Mouse (Mus musculus) kidney, embryonic 14.5 days (tissue): ENCODE results near the gene Gm49394. TPM values are rescaled to one million over a fixed set of nuclear protein-coding genes. Genes with fewer than 3 reads are reported as not detected.
A peak's percentile ranks its signal among the peaks of the same experiment; 100 is the strongest.

Source experiments
- ATAC-seq: fragments of 200-750 bp; cut with Nextera tagmentation; 2 replicates; pipeline ENCODE4 v1.8.0; 2017; ENCODE audit warnings: moderate number of reproducible peaks, mild to moderate bottlenecking, moderate TSS enrichment, moderate library complexity; ENCODE audit not compliant: low FRiP score, low TSS enrichment
- H3K27ac ChIP-seq: fragments of 300-500 bp; sonication (generic); 2 replicates; pipeline ENCODE4 v1.5.1; 2014; ENCODE audit warnings: low read depth, mild to moderate bottlenecking, low read length, moderate library complexity, mixed read lengths
- H3K27me3 ChIP-seq: fragments of 300-500 bp; sonication (generic); 2 replicates; pipeline ENCODE4 v1.6.1; 2014; ENCODE audit warnings: mild to moderate bottlenecking, low read length; ENCODE audit not compliant: control insufficient read depth, insufficient read depth
- H3K36me3 ChIP-seq: fragments of 300-500 bp; sonication (generic); 2 replicates; pipeline ENCODE4 v1.6.1; 2014; ENCODE audit warnings: low read length, mixed read lengths; ENCODE audit not compliant: control insufficient read depth, insufficient read depth
- H3K4me1 ChIP-seq: fragments of 300-500 bp; sonication (generic); 2 replicates; pipeline ENCODE4 v1.6.1; 2014; ENCODE audit warnings: low read length, mixed read lengths; ENCODE audit not compliant: control insufficient read depth, insufficient read depth
- H3K4me2 ChIP-seq: fragments of 300-500 bp; sonication (generic); replicated peaks from 2 replicates; pipeline ENCODE4 v1.6.1; 2014; ENCODE audit warnings: low read depth, mild to moderate bottlenecking, low read length
- H3K4me3 ChIP-seq: fragments of 300-500 bp; sonication (generic); 2 replicates; pipeline ENCODE4 v1.5.1; 2014; ENCODE audit warnings: mild to moderate bottlenecking, low read length
- H3K9ac ChIP-seq: fragments of 300-500 bp; sonication (generic); 2 replicates; pipeline ENCODE4 v1.6.1; 2014; ENCODE audit warnings: low read depth, mild to moderate bottlenecking, low read length, moderate library complexity
- H3K9me3 ChIP-seq: fragments of 300-500 bp; sonication (generic); 2 replicates; pipeline ENCODE4 v1.6.1; 2016; ENCODE audit warnings: low read length; ENCODE audit not compliant: control insufficient read depth
- WGBS: fragments of 180-500 bp; shearing (Covaris S2); extraction: QIAGEN DNeasy Blood & Tissue Kit; methylation state at CpG from one replicate; pipeline ENCODE4 v1.1.7; 2014; 5-methylcytosine and 5-hydroxymethylcytosine counted together
- polyA plus RNA-seq: library from polyadenylated mRNA; unstranded; fragments of >200 nt; fragmentation: Nextera tagmentation; extraction: Ambion mirVana; gene quantifications from 2 replicates; pipeline ENCODE4 v1.2.1, GENCODE M21; 2014

Gm49394 gene
- polyA plus RNA-seq: not detected in 2 replicates

DNA sequence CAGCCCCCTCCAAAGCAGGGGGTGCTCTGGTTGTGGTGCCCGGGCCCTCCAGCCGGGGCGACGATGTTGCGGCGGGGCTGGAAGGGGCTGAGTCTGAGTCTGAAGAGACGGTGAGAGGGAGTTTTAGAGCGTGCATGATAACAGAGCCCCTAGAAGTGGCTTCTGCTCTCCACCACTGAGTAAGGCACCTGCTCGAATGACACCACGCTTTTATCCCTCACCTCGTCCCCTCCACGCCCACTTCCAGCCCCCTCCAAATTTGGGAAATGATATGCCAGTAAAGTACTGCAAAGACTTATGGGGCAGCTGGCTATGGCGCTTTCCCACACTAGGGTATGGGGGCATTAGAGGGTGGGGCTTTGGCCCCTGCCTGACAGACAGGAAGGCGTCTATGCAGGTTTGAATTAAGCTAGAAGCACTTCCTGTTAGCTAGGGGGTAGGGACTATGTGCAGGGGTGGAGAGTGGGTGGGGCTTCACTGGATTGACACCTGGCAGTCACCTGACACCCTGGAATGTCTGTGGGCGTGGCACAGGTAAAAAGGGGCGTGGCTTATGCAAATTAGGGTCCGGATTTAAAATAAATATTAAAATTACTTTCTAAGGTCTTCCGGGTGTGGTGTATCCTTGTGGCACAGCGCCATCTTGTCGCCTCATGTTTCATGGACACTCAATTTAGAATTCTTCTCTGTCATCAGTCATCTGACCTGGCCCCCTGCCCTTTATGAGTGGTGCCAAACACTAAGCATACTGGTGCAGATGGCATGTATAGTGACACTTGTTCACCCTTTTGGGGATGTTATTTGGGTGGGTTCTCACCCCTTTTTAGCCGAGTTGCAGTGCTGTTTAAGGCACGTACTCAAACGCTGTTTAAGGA is at the start of gene Gm49394:
Gene Gm49394, minus strand, starts transcription at position 192 of the 875 bp plus-strand sequence.
- 86% methylated on average over 23 of the region's 23 CpGs for WGBS
- Histone ChIP-seq H3K9me3 (peaks cover 32% of the 10 kb centered on the region), H3K27ac (no peak within 1 kb of the TSS), H3K4me2 (no peak within 1 kb of the TSS), H3K4me3 (no peak within 1 kb of the TSS), H3K36me3 (peaks cover 3% of the 10 kb centered on the region; the same call in 1 of the 2 replicates), H3K9ac (no peak within 1 kb of the TSS), H3K4me1 (no peaks in the 10 kb centered on the region), H3K27me3 (peaks cover 13% of the 10 kb centered on the region)
- no peak for ATAC-seq

DNA sequence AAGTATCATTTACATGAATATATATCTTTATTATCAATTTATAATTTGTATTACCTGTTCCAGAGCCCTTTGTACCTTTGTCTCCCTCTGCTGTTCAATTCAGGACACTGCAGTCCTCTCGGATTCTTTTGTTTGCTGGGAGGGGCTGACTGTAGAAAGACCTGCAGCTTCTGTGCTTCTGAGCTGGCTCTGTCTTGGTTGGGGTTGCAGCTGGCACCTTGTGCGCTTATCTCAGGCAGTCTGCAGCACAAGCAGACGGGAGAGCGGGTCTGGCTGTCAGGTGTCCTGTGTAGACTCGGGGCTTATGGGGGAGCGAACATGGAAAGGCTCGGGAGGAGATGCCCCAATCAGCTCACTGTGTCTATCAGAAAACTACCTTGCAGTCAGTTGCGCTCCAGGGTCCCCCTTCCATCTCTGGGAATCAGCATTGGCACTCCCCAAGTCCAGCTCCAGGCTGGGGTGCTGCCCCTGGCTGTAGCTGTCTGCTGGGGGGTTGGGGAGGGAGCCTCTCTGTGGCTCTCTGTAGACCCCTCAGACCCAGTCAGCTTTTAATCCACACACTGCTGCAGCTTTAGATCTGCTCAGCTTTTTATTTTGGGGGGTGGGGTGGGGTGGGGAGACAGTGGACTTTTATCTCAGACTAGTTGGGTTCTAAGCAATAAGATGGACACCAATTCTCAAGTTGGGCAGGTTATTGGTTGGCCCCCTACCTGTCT is 45.2 kb upstream of the Gm49394 start:
- Histone ChIP-seq H3K4me3 (peak overlapping the region; percentile 25), H3K4me1 (0 out of 2 replicates have a peak, but pooled peaks cover 2% of the 10 kb centered on the region), H3K27ac (no peak overlapping the region), H3K27me3 (no peaks in the 10 kb centered on the region), H3K4me2 (peak overlapping the region; percentile 38), H3K36me3 (no peaks in the 10 kb centered on the region), H3K9ac (peak overlapping the region; percentile 54; the same call in 1 of the 2 replicates), H3K9me3 (no peaks in the 10 kb centered on the region)
- no peak for ATAC-seq
- WGBS: 17% methylated on average over 8 of the region's 8 CpGs

DNA sequence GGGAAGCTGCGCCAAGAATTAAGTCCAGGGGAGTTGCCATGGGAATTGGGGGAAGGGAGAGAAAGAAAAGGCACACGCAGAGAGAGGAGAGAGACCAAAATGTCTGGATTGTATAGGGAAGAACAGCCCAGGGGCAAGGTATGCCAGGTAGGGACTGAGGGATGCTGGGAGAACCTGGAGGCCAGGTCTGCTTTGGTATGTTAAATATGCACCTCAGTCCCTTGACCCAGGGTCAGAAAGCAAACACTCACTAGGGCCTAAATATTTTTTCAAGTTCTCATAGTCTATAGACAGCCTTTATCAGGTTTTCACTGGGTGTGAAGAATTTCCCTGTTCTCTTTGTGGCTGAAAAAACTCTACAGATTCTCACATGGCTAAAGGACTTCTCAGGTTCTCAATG is 37.1 kb upstream of the Gm49394 start:
- Histone ChIP-seq H3K9me3 (no peaks in the 10 kb centered on the region), H3K27me3 (no peaks in the 10 kb centered on the region), H3K27ac (no peak overlapping the region), H3K4me3 (no peak overlapping the region), H3K4me1 (no peaks in the 10 kb centered on the region), H3K9ac (no peak overlapping the region), H3K4me2 (no peak overlapping the region), H3K36me3 (no peaks in the 10 kb centered on the region)
- 86% methylated on average over 2 of the region's 2 CpGs for WGBS
- no peak for ATAC-seq

DNA sequence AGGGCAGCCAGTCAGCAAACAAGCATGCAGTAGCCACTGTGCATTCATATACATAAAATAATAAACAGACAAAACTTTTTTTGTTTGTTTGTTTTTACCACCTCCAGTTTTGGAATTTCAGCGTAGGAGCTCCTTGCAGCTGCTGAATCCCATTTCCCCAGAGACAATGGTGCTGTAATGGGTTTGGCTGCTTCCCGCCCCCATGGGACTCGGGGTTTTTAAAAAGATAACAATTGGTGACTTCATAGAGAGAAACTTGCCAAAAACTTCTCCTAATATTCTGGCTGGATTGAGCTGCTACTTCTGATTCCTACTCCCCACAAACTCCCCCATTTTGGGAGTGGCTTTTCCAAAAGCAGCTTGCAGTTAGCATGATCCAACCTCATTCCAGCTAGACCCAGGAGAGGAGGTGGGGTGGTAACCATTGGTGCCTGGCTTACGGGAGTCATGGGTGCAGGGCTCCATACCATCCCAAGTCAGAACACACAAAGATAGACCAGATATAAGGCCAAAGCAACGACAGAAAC is 29.7 kb upstream of the Gm49394 start:
- ATAC-seq: no peak
- no peaks in the 10 kb centered on the region for H3K36me3 ChIP-seq
- H3K27ac ChIP-seq: no peak overlapping the region
- H3K9me3 ChIP-seq: no peaks in the 10 kb centered on the region
- H3K4me1 ChIP-seq: no peaks in the 10 kb centered on the region
- H3K4me2 ChIP-seq: no peak overlapping the region
- H3K9ac ChIP-seq: no peak overlapping the region
- 69% methylated on average over 5 of the region's 5 CpGs for WGBS
- no peaks in the 10 kb centered on the region for H3K27me3 ChIP-seq
- H3K4me3 ChIP-seq: no peak overlapping the region

DNA sequence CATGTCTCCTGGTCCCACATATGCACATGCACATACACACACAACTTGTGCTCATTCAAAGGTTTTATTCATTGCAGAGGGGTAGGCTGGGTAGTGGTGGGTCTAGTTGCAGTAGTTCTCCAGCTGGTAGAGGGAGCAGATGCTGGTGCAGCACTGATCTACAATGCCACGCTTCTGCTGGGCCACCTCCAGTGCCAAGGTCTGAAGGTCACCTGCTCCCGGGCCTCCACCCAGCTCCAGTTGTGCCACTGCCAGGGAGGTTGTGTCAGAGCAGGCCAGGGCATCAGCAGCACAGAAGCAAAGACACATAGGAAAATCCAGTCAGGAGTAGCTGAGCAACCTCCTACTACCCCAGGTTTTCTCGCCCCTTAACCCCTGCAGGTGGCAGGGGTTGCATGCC is 8.9 kb upstream of the Gm49394 start:
- Histone ChIP-seq H3K9me3 (no peaks in the 10 kb centered on the region), H3K36me3 (no peaks in the 10 kb centered on the region), H3K27me3 (no peaks in the 10 kb centered on the region), H3K27ac (no peak overlapping the region), H3K4me1 (0 out of 2 replicates have a peak, but pooled peaks cover 4% of the 10 kb centered on the region), H3K9ac (no peak overlapping the region), H3K4me2 (no peak overlapping the region), H3K4me3 (no peak overlapping the region)
- no peak for ATAC-seq
- WGBS: 90% methylated on average over 3 of the region's 3 CpGs

DNA sequence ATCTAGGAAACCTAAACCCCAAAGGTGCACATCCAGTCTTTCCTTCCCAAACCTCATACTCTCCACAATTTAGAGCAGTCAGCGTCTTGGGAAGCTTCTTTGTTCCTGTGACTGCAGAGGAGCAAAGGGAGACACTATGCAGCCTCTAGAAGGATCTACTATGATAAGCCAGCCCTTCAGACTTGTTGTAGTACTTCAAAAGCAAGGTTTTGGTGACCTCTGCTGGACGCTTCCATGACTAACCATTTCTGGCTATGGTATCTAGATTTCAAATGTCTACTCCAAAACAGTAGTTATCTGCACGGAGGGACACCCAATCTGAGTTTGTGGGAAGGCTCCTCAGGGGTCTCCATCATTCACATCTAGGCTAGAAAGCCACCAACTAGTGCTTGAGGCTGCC is 5.9 kb upstream of the Gm49394 start:
- Histone ChIP-seq H3K27ac (no peak overlapping the region), H3K27me3 (no peaks in the 10 kb centered on the region), H3K36me3 (no peaks in the 10 kb centered on the region), H3K9ac (no peak overlapping the region), H3K9me3 (peaks cover 13% of the 10 kb centered on the region; the same call in 1 of the 2 replicates), H3K4me2 (no peak overlapping the region), H3K4me3 (no peak overlapping the region), H3K4me1 (0 out of 2 replicates have a peak, but pooled peaks cover 4% of the 10 kb centered on the region)
- ATAC-seq: 0 out of 2 replicates have a peak, but pooled peaks have one; percentile 50
- 9% methylated on average over 3 of the region's 3 CpGs for WGBS

DNA sequence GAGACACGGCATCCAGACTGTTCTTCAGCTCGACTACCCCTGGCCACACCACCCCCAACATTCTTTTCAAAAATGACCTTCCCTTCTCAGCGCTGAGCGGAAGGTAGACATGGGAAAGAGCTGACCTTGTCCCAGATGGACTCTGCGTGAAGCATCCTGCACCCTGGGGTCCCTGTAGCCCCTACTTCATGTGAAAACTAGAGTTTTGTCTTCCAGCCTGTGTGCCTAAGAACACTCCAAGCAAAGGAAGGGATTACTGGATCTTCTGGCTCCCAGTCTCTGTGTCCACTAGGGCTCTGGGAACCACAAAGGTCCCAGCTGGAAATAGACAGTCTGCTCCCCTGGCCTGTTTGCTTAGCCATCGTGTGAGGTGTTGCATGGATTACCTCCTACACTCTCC is 5.4 kb upstream of the Gm49394 start:
- 0 out of 2 replicates have a peak, but pooled peaks cover 4% of the 10 kb centered on the region for H3K4me1 ChIP-seq
- H3K36me3 ChIP-seq: no peaks in the 10 kb centered on the region
- no peaks in the 10 kb centered on the region for H3K27me3 ChIP-seq
- no peak overlapping the region for H3K9ac ChIP-seq
- no peak overlapping the region for H3K4me2 ChIP-seq
- no peak for ATAC-seq
- 63% methylated on average over 6 of the region's 6 CpGs for WGBS
- no peak overlapping the region for H3K27ac ChIP-seq
- H3K9me3 ChIP-seq: peaks cover 17% of the 10 kb centered on the region
- no peak overlapping the region for H3K4me3 ChIP-seq

DNA sequence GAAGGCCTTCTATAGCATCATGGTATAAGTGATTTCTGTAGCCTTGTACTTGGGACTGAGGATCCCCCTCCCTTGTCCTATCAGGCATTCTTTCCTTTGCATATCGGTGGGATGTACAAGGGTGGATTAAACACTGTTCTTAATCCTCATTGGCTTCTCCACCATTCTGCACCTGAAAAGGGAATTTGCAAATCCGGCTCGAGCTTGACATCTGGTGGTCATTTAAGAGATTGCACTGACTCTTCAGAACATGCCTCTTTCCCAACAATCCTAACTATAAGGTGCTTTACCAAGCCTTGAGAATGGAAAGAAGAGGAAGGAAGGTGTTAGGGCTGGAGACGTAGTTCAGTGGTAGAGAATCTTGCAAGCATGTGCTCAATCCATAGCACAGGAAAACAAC is 2.4 kb upstream of the Gm49394 start:
- no peak overlapping the region for H3K27ac ChIP-seq
- ATAC-seq: no peak
- WGBS: 23% methylated on average over 4 of the region's 4 CpGs
- H3K9ac ChIP-seq: no peak overlapping the region
- no peak overlapping the region for H3K4me2 ChIP-seq
- no peaks in the 10 kb centered on the region for H3K27me3 ChIP-seq
- peaks cover 32% of the 10 kb centered on the region for H3K9me3 ChIP-seq
- no peaks in the 10 kb centered on the region; the same call in 1 of the 2 replicates for H3K36me3 ChIP-seq
- H3K4me1 ChIP-seq: 0 out of 2 replicates have a peak, but pooled peaks cover 4% of the 10 kb centered on the region
- H3K4me3 ChIP-seq: no peak overlapping the region
